Mouse (Mus musculus): ENCODE results near the gene Rpusd3. TPM values are rescaled to one million over a fixed set of nuclear protein-coding genes. Genes with fewer than 3 reads are reported as not detected.
A peak's percentile ranks its signal among the peaks of the same experiment; 100 is the strongest.

The Rpusd3 gene
- total and polyA plus RNA-seq, 2 experiments from 2014 or later: 22.0 to 53.8 TPM

DNA sequence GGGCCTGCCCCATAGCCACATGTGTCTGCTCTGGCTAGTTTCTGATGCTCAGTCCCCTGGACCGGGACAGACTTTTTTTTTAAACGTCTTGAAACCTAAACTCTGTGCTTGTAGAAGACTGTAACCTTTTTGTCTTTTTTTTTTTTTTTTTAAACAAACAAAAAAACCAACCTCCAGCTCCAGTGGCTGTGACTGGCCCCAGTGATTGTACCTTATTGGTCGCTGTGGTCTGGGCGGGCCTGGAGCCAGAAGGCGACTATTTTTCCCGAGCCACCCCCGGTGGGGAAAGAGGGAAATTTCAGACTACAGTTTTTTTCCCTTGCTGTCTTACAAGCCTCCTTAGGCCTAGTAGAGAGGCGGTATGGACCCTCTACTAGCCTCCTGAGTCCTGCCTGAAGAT lies 30.2 kb downstream of the Rpusd3 start, which contains the start of gene Ttll3:
Gene Ttll3 (plus strand): TSS at position 301 of the 400 bp plus-strand sequence.
- Histone ChIP-seq H3K9ac (replicated peaks; ENCODE audit: low read length, poor library complexity, severe bottlenecking) (no peak within 1 kb of the TSS), H3K4me1 (ENCODE audit: insufficient read depth, low read length) (no peaks in the 10 kb centered on the region), H3K4me3 (ENCODE audit: low read depth, low read length) (no peak within 1 kb of the TSS), H3K4me2 (ENCODE audit: low read depth, low read length, poor library complexity, severe bottlenecking) (no peak within 1 kb of the TSS), H3K27me3 (ENCODE audit: insufficient read depth, low read length) (no peaks in the 10 kb centered on the region), H3K36me3 (ENCODE audit: insufficient read depth, low read length) (peaks cover 49% of the 10 kb centered on the region), H3K27ac (ENCODE audit: low read depth, low read length) (no peak within 1 kb of the TSS), H3K9me3 (ENCODE audit: low read length) (no peaks in the 10 kb centered on the region)
- no peak for TF ChIP-seq CTCF (IDR thresholded peaks at IDR 0.05)
- no peak for ATAC-seq (ENCODE audit: low FRiP score)
- 79% methylated on average over 8 of the region's 8 CpGs for WGBS
- DNase-seq (ENCODE audit: low spot score): no peak

DNA sequence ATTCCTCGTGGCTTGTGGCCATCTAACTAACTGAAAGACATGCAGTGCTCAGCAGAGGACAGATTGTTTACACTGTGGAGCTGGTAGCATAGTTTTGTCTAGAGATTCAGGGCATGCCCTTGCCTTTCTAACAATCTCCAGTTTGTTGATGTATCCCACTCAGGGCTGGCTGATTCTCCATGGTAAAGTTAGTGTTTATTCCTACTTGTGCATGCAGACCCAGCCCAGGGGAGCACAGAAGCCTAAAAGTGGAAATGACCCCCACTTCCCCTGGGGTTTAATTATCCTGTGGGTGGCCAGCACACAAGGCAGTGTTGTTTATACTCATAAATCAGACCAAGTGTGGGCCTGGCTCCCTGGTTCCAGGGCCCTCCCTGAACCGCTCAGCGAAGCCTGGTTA lies 33.1 kb downstream of the Rpusd3 start:
- ATAC-seq (ENCODE audit: low FRiP score) (no peak), DNase-seq (ENCODE audit: low spot score) (peak; percentile 61)
- WGBS: 79% methylated on average over 3 of the region's 3 CpGs

DNA sequence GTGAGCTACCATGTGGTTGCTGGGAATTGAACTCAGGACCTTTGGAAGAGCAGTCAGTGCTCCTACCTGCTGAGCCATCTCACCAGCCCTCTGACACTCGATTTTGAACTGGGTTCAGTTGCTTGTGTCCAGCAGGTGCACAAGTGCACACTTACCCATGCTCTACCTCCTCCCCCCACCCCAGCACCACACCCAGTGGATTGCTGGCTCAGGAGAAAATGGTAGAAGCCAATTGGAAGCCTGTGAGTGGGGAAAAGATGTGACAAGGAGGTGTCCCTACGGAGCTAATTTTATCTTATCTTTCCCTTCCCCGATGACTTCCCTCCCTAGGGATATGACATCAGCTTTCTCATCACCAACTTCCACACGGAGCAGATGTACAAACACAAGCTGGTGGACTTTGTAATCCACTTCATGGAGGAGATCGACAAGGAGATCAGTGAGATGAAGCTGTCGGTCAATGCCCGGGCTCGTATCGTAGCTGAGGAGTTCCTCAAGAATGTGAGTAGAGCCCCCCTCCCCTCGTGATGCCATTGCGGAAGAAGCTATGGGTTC lies 33.9 kb downstream of the Rpusd3 start:
- DNase-seq (ENCODE audit: low spot score) (no peak), ATAC-seq (ENCODE audit: low FRiP score) (no peak)
- Histone ChIP-seq H3K27ac (ENCODE audit: low read depth, low read length) (0 out of 2 replicates have a peak overlapping the region, but pooled peaks have one; percentile 18), H3K9ac (replicated peaks; ENCODE audit: low read length, poor library complexity, severe bottlenecking) (no peak overlapping the region), H3K4me1 (ENCODE audit: insufficient read depth, low read length) (no peaks in the 10 kb centered on the region), H3K36me3 (ENCODE audit: insufficient read depth, low read length) (peaks cover 64% of the 10 kb centered on the region), H3K27me3 (ENCODE audit: insufficient read depth, low read length) (no peaks in the 10 kb centered on the region), H3K9me3 (ENCODE audit: low read length) (no peaks in the 10 kb centered on the region), H3K4me2 (ENCODE audit: low read depth, low read length, poor library complexity, severe bottlenecking) (no peak overlapping the region), H3K4me3 (ENCODE audit: low read depth, low read length) (no peak overlapping the region)
- WGBS: 78% methylated on average over 11 of the region's 11 CpGs
- TF ChIP-seq CTCF (IDR thresholded peaks at IDR 0.05): no peak

More for the DNA sequence above, 33.1 kb downstream of the Rpusd3 start:
- no peak overlapping the region for H3K4me3 ChIP-seq (ENCODE audit: low read depth, low read length)
- H3K4me2 ChIP-seq (ENCODE audit: low read depth, low read length, poor library complexity, severe bottlenecking): no peak overlapping the region
- TF ChIP-seq CTCF (IDR thresholded peaks at IDR 0.05): no peak
- H3K27me3 ChIP-seq (ENCODE audit: insufficient read depth, low read length): no peaks in the 10 kb centered on the region
- H3K9ac ChIP-seq (replicated peaks; ENCODE audit: low read length, poor library complexity, severe bottlenecking): no peak overlapping the region
- H3K36me3 ChIP-seq (ENCODE audit: insufficient read depth, low read length): peaks cover 61% of the 10 kb centered on the region
- no peak overlapping the region for H3K27ac ChIP-seq (ENCODE audit: low read depth, low read length)
- no peaks in the 10 kb centered on the region for H3K9me3 ChIP-seq (ENCODE audit: low read length)
- no peaks in the 10 kb centered on the region for H3K4me1 ChIP-seq (ENCODE audit: insufficient read depth, low read length)

DNA sequence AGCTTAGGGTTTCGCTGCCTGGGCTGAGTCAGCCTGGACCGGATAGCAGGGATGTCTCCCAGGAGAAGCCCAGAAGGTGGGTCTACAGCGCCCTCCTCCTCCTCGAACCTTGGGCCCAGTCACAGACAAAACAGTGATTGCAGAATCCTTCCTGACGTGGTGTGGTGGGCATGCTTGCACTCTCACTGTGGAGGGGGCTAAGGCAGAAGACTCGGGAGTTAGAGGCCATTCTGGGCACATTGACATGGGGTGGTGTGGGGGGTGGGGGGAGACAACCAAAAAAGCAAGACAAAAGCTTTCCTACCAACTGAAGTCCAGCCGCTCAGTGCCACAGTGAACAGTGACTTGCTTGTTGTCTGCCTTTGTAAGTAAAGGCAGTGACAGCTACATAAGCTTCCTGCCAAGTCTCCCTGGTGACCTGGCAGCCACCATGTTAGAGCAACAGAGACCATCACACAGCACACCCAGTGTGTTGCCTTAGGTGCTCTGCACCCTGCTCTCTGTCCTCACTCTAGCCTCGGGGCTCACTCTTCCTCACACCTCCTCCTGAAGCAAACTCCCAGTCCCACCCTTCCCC lies 34.7 kb downstream of the Rpusd3 start:
- Histone ChIP-seq H3K27me3 (ENCODE audit: insufficient read depth, low read length) (no peaks in the 10 kb centered on the region), H3K36me3 (ENCODE audit: insufficient read depth, low read length) (peaks cover 58% of the 10 kb centered on the region), H3K27ac (ENCODE audit: low read depth, low read length) (peak overlapping the region; percentile 6; the same call in 1 of the 2 replicates), H3K9ac (replicated peaks; ENCODE audit: low read length, poor library complexity, severe bottlenecking) (no peak overlapping the region), H3K4me1 (ENCODE audit: insufficient read depth, low read length) (no peaks in the 10 kb centered on the region), H3K9me3 (ENCODE audit: low read length) (no peaks in the 10 kb centered on the region), H3K4me3 (ENCODE audit: low read depth, low read length) (no peak overlapping the region), H3K4me2 (ENCODE audit: low read depth, low read length, poor library complexity, severe bottlenecking) (no peak overlapping the region)
- peak; percentile 84 for DNase-seq (ENCODE audit: low spot score)
- WGBS: 81% methylated on average over 8 of the region's 8 CpGs
- TF ChIP-seq CTCF (IDR thresholded peaks at IDR 0.05): no peak
- peak; percentile 81 for ATAC-seq (ENCODE audit: low FRiP score)

DNA sequence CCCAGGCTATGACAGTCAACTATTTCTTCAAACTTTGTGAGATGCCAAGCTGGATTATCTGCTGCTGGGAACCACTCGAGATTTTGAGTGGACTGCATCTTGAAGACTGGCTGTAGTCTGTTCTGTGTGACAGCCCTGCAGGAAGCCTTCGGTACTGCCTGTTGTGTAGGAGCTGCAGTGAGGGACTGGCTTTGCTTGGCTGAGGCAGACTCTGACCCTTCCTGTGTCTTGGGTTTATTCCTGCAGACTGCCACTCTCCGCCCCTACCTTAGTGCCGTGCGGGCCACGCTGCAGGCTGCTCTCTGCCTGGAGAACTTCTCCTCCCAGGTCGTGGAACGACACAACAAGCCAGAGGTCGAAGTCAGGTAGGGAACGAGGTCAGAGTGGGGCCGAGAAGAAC lies 38.7 kb downstream of the Rpusd3 start:
- no peaks in the 10 kb centered on the region; the same call in 1 of the 2 replicates for H3K4me1 ChIP-seq (ENCODE audit: insufficient read depth, low read length)
- ATAC-seq (ENCODE audit: low FRiP score) (no peak), DNase-seq (ENCODE audit: low spot score) (no peak)
- no peak overlapping the region for H3K4me3 ChIP-seq (ENCODE audit: low read depth, low read length)
- H3K27me3 ChIP-seq (ENCODE audit: insufficient read depth, low read length): no peaks in the 10 kb centered on the region
- TF ChIP-seq CTCF (IDR thresholded peaks at IDR 0.05): peak; percentile 14; the same call in 1 of the 2 replicates
- no peak overlapping the region for H3K9ac ChIP-seq (replicated peaks; ENCODE audit: low read length, poor library complexity, severe bottlenecking)
- no peaks in the 10 kb centered on the region for H3K9me3 ChIP-seq (ENCODE audit: low read length)
- H3K36me3 ChIP-seq (ENCODE audit: insufficient read depth, low read length): peaks cover 32% of the 10 kb centered on the region
- no peak overlapping the region for H3K27ac ChIP-seq (ENCODE audit: low read depth, low read length)
- H3K4me2 ChIP-seq (ENCODE audit: low read depth, low read length, poor library complexity, severe bottlenecking): no peak overlapping the region
- WGBS: 92% methylated on average over 11 of the region's 11 CpGs

DNA sequence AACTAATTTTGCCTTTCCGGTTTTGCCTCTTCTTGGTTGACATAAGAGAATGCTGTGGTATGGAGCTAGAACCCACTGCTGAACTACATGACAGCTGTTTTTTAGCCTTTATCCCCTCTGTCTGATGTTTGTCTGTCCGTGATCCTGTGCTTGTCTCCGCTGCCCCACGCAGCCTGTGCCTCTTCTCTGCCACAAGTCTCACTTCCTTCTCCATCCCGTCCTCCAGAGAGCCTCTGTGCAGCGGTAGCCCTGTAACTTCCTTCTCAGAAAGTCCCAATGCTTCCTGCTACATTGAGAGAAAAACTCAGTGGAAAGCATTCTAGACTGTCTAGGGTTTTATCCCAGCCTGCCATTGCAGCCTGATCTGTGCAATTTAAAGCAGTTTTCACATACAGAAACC lies 39.9 kb downstream of the Rpusd3 start:
- no peak for DNase-seq (ENCODE audit: low spot score)
- 85% methylated on average over 6 of the region's 6 CpGs for WGBS
- H3K4me3 ChIP-seq (ENCODE audit: low read depth, low read length): peak overlapping the region; percentile 99; the same call in 1 of the 2 replicates

More for the DNA sequence above, 39.9 kb downstream of the Rpusd3 start:
- H3K4me1 ChIP-seq (ENCODE audit: insufficient read depth, low read length): no peaks in the 10 kb centered on the region; the same call in 1 of the 2 replicates
- ATAC-seq (ENCODE audit: low FRiP score): no peak
- no peaks in the 10 kb centered on the region for H3K9me3 ChIP-seq (ENCODE audit: low read length)
- H3K4me2 ChIP-seq (ENCODE audit: low read depth, low read length, poor library complexity, severe bottlenecking): peak overlapping the region; percentile 95; the same call in 1 of the 2 replicates
- H3K36me3 ChIP-seq (ENCODE audit: insufficient read depth, low read length): peaks cover 33% of the 10 kb centered on the region
- no peak for TF ChIP-seq CTCF (IDR thresholded peaks at IDR 0.05)
- no peaks in the 10 kb centered on the region for H3K27me3 ChIP-seq (ENCODE audit: insufficient read depth, low read length)
- no peak overlapping the region for H3K9ac ChIP-seq (replicated peaks; ENCODE audit: low read length, poor library complexity, severe bottlenecking)
- no peak overlapping the region for H3K27ac ChIP-seq (ENCODE audit: low read depth, low read length)

All from midbrain, postnatal 0 days (tissue).